Mouse (Mus musculus) testis, adult 2 months (tissue): ENCODE measurements at regions not wholly inside any gene's neighbourhood (a gene's known extent, or its start where the extent isn't known, plus 50 kb on each side); places are given as distances from the start of the nearest gene placed in this dataset.
A peak's percentile ranks its signal among the peaks of the same experiment; 100 is the strongest.

Source experiments
- H3K27ac ChIP-seq: fragments of 200-500 bp; 2 replicates; pipeline ENCODE4 v1.5.1; 2012; ENCODE audit warnings: low read depth, low read length; ENCODE audit not compliant: control insufficient read depth, insufficient read depth
- H3K27me3 ChIP-seq: fragments of 200-500 bp; 2 replicates; pipeline ENCODE4 v1.6.1; 2012; ENCODE audit warnings: mild to moderate bottlenecking, low read length, moderate library complexity; ENCODE audit not compliant: control insufficient read depth, insufficient read depth
- H3K36me3 ChIP-seq: fragments of 200-500 bp; 2 replicates; pipeline ENCODE4 v1.6.1; 2012; ENCODE audit warnings: mild to moderate bottlenecking, low read length; ENCODE audit not compliant: control insufficient read depth, insufficient read depth
- H3K4me1 ChIP-seq: fragments of 200-500 bp; 2 replicates; pipeline ENCODE4 v1.6.1; 2012; ENCODE audit warnings: low read length; ENCODE audit not compliant: control insufficient read depth, insufficient read depth
- H3K4me3 ChIP-seq: fragments of 200-500 bp; 2 replicates; pipeline ENCODE4 v1.5.1; 2012; ENCODE audit warnings: low read depth, mild to moderate bottlenecking, low read length, moderate library complexity, mixed read lengths; ENCODE audit not compliant: control insufficient read depth
- CTCF ChIP-seq: fragments of 200-500 bp; IDR thresholded peaks from 2 replicates; pipeline ENCODE4 v1.5.1; 2012; ENCODE audit warnings: low read depth, mild to moderate bottlenecking, inconsistent platforms, low read length, moderate library complexity; ENCODE audit not compliant: control insufficient read depth, insufficient read depth, insufficient replicate concordance
- POLR2A ChIP-seq: fragments of 200-500 bp; IDR thresholded peaks from 2 replicates; pipeline ENCODE4 v1.6.1; 2012; ENCODE audit warnings: low read depth, mild to moderate bottlenecking, inconsistent platforms, low read length, moderate library complexity; ENCODE audit not compliant: control insufficient read depth

GRCm38 (mm10) chr17:45808374-45808773 lies 74.7 kb upstream of the 1600014C23Rik start:
- H3K4me3 ChIP-seq, result no peak overlapping the region
- no peak for TF ChIP-seq CTCF
- TF ChIP-seq POLR2A, result no peak
- no peaks in the 10 kb centered on the region for H3K36me3 ChIP-seq
- H3K27me3 ChIP-seq, result no peaks in the 10 kb centered on the region
- H3K4me1 ChIP-seq, result peaks cover 2% of the 10 kb centered on the region
- H3K27ac ChIP-seq, result no peak overlapping the region

- TF ChIP-seq CTCF (no peak), POLR2A (no peak)
- Histone ChIP-seq H3K4me3 (no peak overlapping the region), H3K27me3 (no peaks in the 10 kb centered on the region), H3K4me1 (peaks cover 2% of the 10 kb centered on the region), H3K27ac (no peak overlapping the region), H3K36me3 (no peaks in the 10 kb centered on the region)
Measured at GRCm38 (mm10) chr17:45807452-45807851, 73.8 kb upstream of the 1600014C23Rik start.

GRCm38 (mm10) chr17:45806831-45807230 lies 73.2 kb upstream of the 1600014C23Rik start:
- H3K4me1 ChIP-seq, result peaks cover 2% of the 10 kb centered on the region
- no peak overlapping the region for H3K27ac ChIP-seq
- H3K27me3 ChIP-seq, result no peaks in the 10 kb centered on the region
- no peak overlapping the region for H3K4me3 ChIP-seq
- no peak for TF ChIP-seq POLR2A
- no peaks in the 10 kb centered on the region for H3K36me3 ChIP-seq

- no peak overlapping the region for H3K4me3 ChIP-seq
- no peaks in the 10 kb centered on the region for H3K36me3 ChIP-seq
- H3K27ac ChIP-seq, result no peak overlapping the region
- no peaks in the 10 kb centered on the region for H3K27me3 ChIP-seq
- no peak for TF ChIP-seq POLR2A
- no peak for TF ChIP-seq CTCF
- peaks cover 2% of the 10 kb centered on the region for H3K4me1 ChIP-seq
Measured at GRCm38 (mm10) chr17:45806430-45806829, 72.8 kb upstream of the 1600014C23Rik start.

GRCm38 (mm10) chr17:45805471-45806082 lies 71.9 kb upstream of the 1600014C23Rik start:
- TF ChIP-seq POLR2A (no peak), CTCF (peak; percentile 59)
- Histone ChIP-seq H3K27me3 (no peaks in the 10 kb centered on the region), H3K36me3 (no peaks in the 10 kb centered on the region), H3K27ac (no peak overlapping the region), H3K4me3 (peak overlapping the region; percentile 46), H3K4me1 (peaks cover 2% of the 10 kb centered on the region)

GRCm38 (mm10) chr17:45803331-45803730 lies 69.7 kb upstream of the 1600014C23Rik start:
- TF ChIP-seq CTCF (no peak), POLR2A (no peak)
- H3K27ac ChIP-seq, result no peak overlapping the region
- H3K4me1 ChIP-seq, result peaks cover 2% of the 10 kb centered on the region
- no peaks in the 10 kb centered on the region for H3K36me3 ChIP-seq
- no peak overlapping the region for H3K4me3 ChIP-seq
- no peaks in the 10 kb centered on the region for H3K27me3 ChIP-seq

- TF ChIP-seq CTCF (no peak), POLR2A (no peak)
- H3K4me1 ChIP-seq, result peaks cover 2% of the 10 kb centered on the region
- no peaks in the 10 kb centered on the region for H3K27me3 ChIP-seq
- H3K27ac ChIP-seq, result no peak overlapping the region
- H3K4me3 ChIP-seq, result no peak overlapping the region
- no peaks in the 10 kb centered on the region for H3K36me3 ChIP-seq
Measured at GRCm38 (mm10) chr17:45802439-45802838, 68.8 kb upstream of the 1600014C23Rik start.

GRCm38 (mm10) chr17:45799725-45800124 lies 66.1 kb upstream of the 1600014C23Rik start:
- no peaks in the 10 kb centered on the region for H3K4me1 ChIP-seq
- no peak overlapping the region for H3K4me3 ChIP-seq
- no peaks in the 10 kb centered on the region for H3K36me3 ChIP-seq
- TF ChIP-seq CTCF, result no peak
- no peak for TF ChIP-seq POLR2A
- H3K27me3 ChIP-seq, result no peaks in the 10 kb centered on the region
- H3K27ac ChIP-seq, result no peak overlapping the region

GRCm38 (mm10) chr17:45798996-45799395 lies 65.4 kb upstream of the 1600014C23Rik start:
- no peaks in the 10 kb centered on the region for H3K4me1 ChIP-seq
- H3K27me3 ChIP-seq, result no peaks in the 10 kb centered on the region
- no peaks in the 10 kb centered on the region for H3K36me3 ChIP-seq
- H3K27ac ChIP-seq, result no peak overlapping the region
- H3K4me3 ChIP-seq, result no peak overlapping the region
- TF ChIP-seq POLR2A, result no peak
- no peak for TF ChIP-seq CTCF
